Mouse (Mus musculus) B cell, adult 62 days (primary cell): Measurements from ENCODE around the gene Epha2. TPM values are rescaled to one million over a fixed set of nuclear protein-coding genes. Genes with fewer than 3 reads are reported as not detected.

Experiments
- total RNA-seq: library from RNA; stranded (reverse); gene quantifications from 4 replicates; pipeline ENCODE4 v1.2.4, GENCODE M21; 2023

The Epha2 gene
- 19.0 to 27.4 TPM (median 25.1 TPM) in 4 replicates for total RNA-seq

GRCm38 (mm10) chr4:141301116-141301553, at the start of gene Epha2:
Gene Epha2 (plus strand): TSS chr4:141301240.

GRCm38 (mm10) chr4:141367997-141368791, 67.2 kb downstream of the Epha2 start, which contains the start of gene Fam131c:
Gene Fam131c (plus strand): TSS chr4:141368220.

Other genes with a start within 250 kb of the Epha2 start
- gene Crocc, start 240.7 kb upstream of the Epha2 start, total RNA-seq = 15.3 to 20.1 TPM (median 17.6 TPM) in 4 replicates
- gene Necap2, start 222.9 kb upstream of the Epha2 start, total RNA-seq = 81.7 to 93.6 TPM (median 85.9 TPM) in 4 replicates
- not detected in 4 replicates for gene Spata21, start 212.9 kb upstream of the Epha2 start, total RNA-seq
- 120 to 160 TPM (median 140 TPM) in 4 replicates for gene Szrd1, start 161.5 kb upstream of the Epha2 start, total RNA-seq
- gene Fbxo42, start 153.3 kb upstream of the Epha2 start, total RNA-seq = 18.1 to 25.2 TPM (median 20.6 TPM) in 4 replicates
- gene Rsg1, start 87.3 kb upstream of the Epha2 start, total RNA-seq = 1.2 to 2.9 TPM (median 1.7 TPM) in 4 replicates
- not detected in 4 replicates for gene Arhgef19, start 61.7 kb upstream of the Epha2 start, total RNA-seq
- not detected in 4 replicates for gene Fam131c, start 67.0 kb downstream of the Epha2 start, total RNA-seq
- gene Clcnka, start 97.5 kb downstream of the Epha2 start, total RNA-seq = not detected in 4 replicates
- not detected in 4 replicates for gene Clcnkb, start 114.8 kb downstream of the Epha2 start, total RNA-seq
- gene Hspb7, start 119.5 kb downstream of the Epha2 start, total RNA-seq = not detected in 4 replicates
- not detected in 4 replicates for gene Srarp, start 134.9 kb downstream of the Epha2 start, total RNA-seq
- 43.5 to 55.8 TPM (median 49.0 TPM) in 4 replicates for gene Zbtb17, start 143.4 kb downstream of the Epha2 start, total RNA-seq
- gene Spen, start 237.4 kb downstream of the Epha2 start, total RNA-seq = 46.6 to 59.3 TPM (median 54.1 TPM) in 4 replicates